Mouse (Mus musculus) intestine, embryonic 16.5 days (tissue): ENCODE measurements around the gene Cntn2. TPM values are rescaled to one million over a fixed set of nuclear protein-coding genes. Genes with fewer than 3 reads are reported as not detected.
"Not testable (repeated sequence)": the region's sequence is repeated elsewhere in the genome, so short reads cannot be mapped to it uniquely, and the experiment has no call there.

ENCODE experiments used
- ATAC-seq: fragments of 200-750 bp; cut with Nextera tagmentation; 2 replicates; pipeline ENCODE4 v1.8.0; 2017; ENCODE audit warnings: moderate TSS enrichment, moderate library complexity
- H3K27ac ChIP-seq: fragments of 300-500 bp; sonication (generic); 2 replicates; pipeline ENCODE4 v1.5.1; 2014; ENCODE audit warnings: mild to moderate bottlenecking, low read length
- H3K27me3 ChIP-seq: fragments of 300-500 bp; sonication (generic); replicated peaks from 2 replicates; pipeline ENCODE4 v1.6.1; 2014; ENCODE audit warnings: low read length, control low read depth, mixed read lengths; ENCODE audit not compliant: control insufficient read depth, insufficient read depth
- H3K36me3 ChIP-seq: fragments of 300-500 bp; sonication (generic); 2 replicates; pipeline ENCODE4 v1.6.1; 2014; ENCODE audit warnings: low read length, control low read depth; ENCODE audit not compliant: control insufficient read depth, insufficient read depth
- H3K4me1 ChIP-seq: fragments of 300-500 bp; sonication (generic); 2 replicates; pipeline ENCODE4 v1.6.1; 2014; ENCODE audit warnings: low read length, control low read depth, mixed read lengths; ENCODE audit not compliant: control insufficient read depth, insufficient read depth
- H3K4me2 ChIP-seq: fragments of 300-500 bp; sonication (generic); 2 replicates; pipeline ENCODE4 v1.6.1; 2014; ENCODE audit warnings: low read depth, low read length, control low read depth
- H3K4me3 ChIP-seq: fragments of 300-500 bp; sonication (generic); 2 replicates; pipeline ENCODE4 v1.5.1; 2014; ENCODE audit warnings: mild to moderate bottlenecking, low read length
- H3K9ac ChIP-seq: fragments of 300-500 bp; sonication (generic); 2 replicates; pipeline ENCODE4 v1.6.1; 2014; ENCODE audit warnings: low read depth, low read length
- H3K9me3 ChIP-seq: fragments of 300-500 bp; sonication (generic); 2 replicates; pipeline ENCODE4 v1.6.1; 2016; ENCODE audit warnings: low read length, control low read depth; ENCODE audit not compliant: control insufficient read depth
- WGBS: fragments of 180-500 bp; shearing (Covaris S2); extraction: QIAGEN DNeasy Blood & Tissue Kit; methylation state at CpG from one replicate; pipeline ENCODE4 v1.1.7; 2014; 5-methylcytosine and 5-hydroxymethylcytosine counted together
- polyA plus RNA-seq: library from polyadenylated mRNA; unstranded; fragments of >200 nt; fragmentation: Nextera tagmentation; extraction: Ambion mirVana; gene quantifications from 2 replicates; pipeline ENCODE4 v1.2.1, GENCODE M21; 2015

Cntn2 gene
- polyA plus RNA-seq, 1 experiment from 2014 or later: 0.27 TPM

- H3K27ac ChIP-seq: no peak overlapping the region
- H3K4me3 ChIP-seq: no peak overlapping the region
- no peaks in the 10 kb centered on the region for H3K27me3 ChIP-seq
- H3K4me2 ChIP-seq: no peak overlapping the region
- ATAC-seq: no peak
- H3K9ac ChIP-seq: no peak overlapping the region
- 68% methylated on average over 1 of the region's 1 CpGs for WGBS
- no peaks in the 10 kb centered on the region for H3K9me3 ChIP-seq
- peaks cover 9% of the 10 kb centered on the region; the same call in 1 of the 2 replicates for H3K4me1 ChIP-seq
- H3K36me3 ChIP-seq: no peaks in the 10 kb centered on the region
Measured at GRCm38 (mm10) chr1:132474496-132474895, 68.6 kb downstream of the Cntn2 start.

DNA sequence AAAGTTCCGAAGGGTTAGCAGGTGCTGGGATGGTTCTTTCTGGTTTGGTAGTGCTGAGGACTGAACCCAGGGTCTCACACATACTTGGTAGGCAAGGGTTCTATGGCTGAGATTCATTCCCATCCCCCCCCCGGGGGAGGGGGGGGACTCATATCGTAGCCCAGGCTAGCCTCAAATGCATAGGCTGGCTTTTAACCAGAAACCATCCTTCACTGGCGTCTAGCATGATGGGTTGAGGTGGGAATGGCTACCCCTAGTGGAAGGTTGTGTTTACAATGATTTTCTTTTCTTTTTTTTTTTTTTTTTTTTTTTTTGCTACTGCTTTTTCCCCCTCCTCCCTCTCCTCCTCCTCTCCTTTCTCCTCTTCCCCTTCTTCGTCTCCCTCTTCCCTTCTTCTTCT is 70.5 kb downstream of the Cntn2 start:
- Histone ChIP-seq H3K36me3 (no peaks in the 10 kb centered on the region), H3K4me2 (no peak overlapping the region), H3K4me1 (no peaks in the 10 kb centered on the region), H3K9ac (no peak overlapping the region), H3K9me3 (no peaks in the 10 kb centered on the region), H3K4me3 (no peak overlapping the region), H3K27me3 (no peaks in the 10 kb centered on the region), H3K27ac (no peak overlapping the region)
- ATAC-seq: no peak
- WGBS: 49% methylated on average over 5 of the region's 5 CpGs

GRCm38 (mm10) chr1:132471499-132471898 is 71.6 kb downstream of the Cntn2 start:
- no peak for ATAC-seq
- H3K9ac ChIP-seq: no peak overlapping the region
- H3K4me3 ChIP-seq: no peak overlapping the region
- H3K4me2 ChIP-seq: no peak overlapping the region
- no peaks in the 10 kb centered on the region for H3K36me3 ChIP-seq
- H3K9me3 ChIP-seq: no peaks in the 10 kb centered on the region
- no peaks in the 10 kb centered on the region for H3K4me1 ChIP-seq
- WGBS: 86% methylated on average over 5 of the region's 5 CpGs
- H3K27me3 ChIP-seq: no peaks in the 10 kb centered on the region
- H3K27ac ChIP-seq: no peak overlapping the region

GRCm38 (mm10) chr1:132471032-132471431 is 72.0 kb downstream of the Cntn2 start:
- ATAC-seq: no peak
- Histone ChIP-seq H3K36me3 (no peaks in the 10 kb centered on the region), H3K9ac (no peak overlapping the region), H3K4me3 (no peak overlapping the region), H3K9me3 (no peaks in the 10 kb centered on the region), H3K4me2 (no peak overlapping the region), H3K27me3 (no peaks in the 10 kb centered on the region), H3K4me1 (no peaks in the 10 kb centered on the region), H3K27ac (no peak overlapping the region)
- 94% methylated on average over 2 of the region's 2 CpGs for WGBS

- H3K4me1 ChIP-seq, H3K4me3 ChIP-seq, H3K9ac ChIP-seq, H3K4me2 ChIP-seq, H3K9me3 ChIP-seq, ATAC-seq, H3K27me3 ChIP-seq, H3K27ac ChIP-seq, H3K36me3 ChIP-seq: not testable (repeated sequence)
- 94% methylated on average over 1 of the region's 1 CpGs for WGBS
Measured at GRCm38 (mm10) chr1:132470031-132470430, 73.0 kb downstream of the Cntn2 start.

GRCm38 (mm10) chr1:132469519-132469918 is 73.5 kb downstream of the Cntn2 start:
- H3K9ac ChIP-seq: no peak overlapping the region
- no peak overlapping the region for H3K4me2 ChIP-seq
- H3K27me3 ChIP-seq: no peaks in the 10 kb centered on the region
- H3K27ac ChIP-seq: no peak overlapping the region
- no peaks in the 10 kb centered on the region for H3K4me1 ChIP-seq
- 92% methylated on average over 7 of the region's 7 CpGs for WGBS
- H3K36me3 ChIP-seq: no peaks in the 10 kb centered on the region
- ATAC-seq: no peak
- H3K4me3 ChIP-seq: no peak overlapping the region
- H3K9me3 ChIP-seq: no peaks in the 10 kb centered on the region

GRCm38 (mm10) chr1:132468926-132469325 is 74.1 kb downstream of the Cntn2 start:
- ATAC-seq: no peak
- Histone ChIP-seq H3K4me1 (no peaks in the 10 kb centered on the region), H3K4me2 (no peak overlapping the region), H3K9me3 (no peaks in the 10 kb centered on the region), H3K27me3 (no peaks in the 10 kb centered on the region), H3K4me3 (no peak overlapping the region), H3K9ac (no peak overlapping the region), H3K36me3 (no peaks in the 10 kb centered on the region), H3K27ac (0 out of 2 replicates have a peak overlapping the region, but pooled peaks have one; percentile 23)

- Histone ChIP-seq H3K9me3 (no peaks in the 10 kb centered on the region), H3K27ac (no peak overlapping the region), H3K36me3 (no peaks in the 10 kb centered on the region), H3K9ac (no peak overlapping the region), H3K4me3 (no peak overlapping the region), H3K4me1 (no peaks in the 10 kb centered on the region), H3K27me3 (no peaks in the 10 kb centered on the region), H3K4me2 (no peak overlapping the region)
- 81% methylated on average over 5 of the region's 5 CpGs for WGBS
- no peak for ATAC-seq
Measured at GRCm38 (mm10) chr1:132464651-132465050, 78.4 kb downstream of the Cntn2 start.

Other genes with a start within 250 kb of the Cntn2 start
- 0.09 and 0.33 TPM in 2 replicates for gene Klhdc8a, start 244.6 kb downstream of the Cntn2 start, polyA plus RNA-seq
- gene Nuak2, start 227.1 kb downstream of the Cntn2 start, polyA plus RNA-seq: 4.6 and 5.6 TPM in 2 replicates
- gene Tmcc2, start 152.0 kb downstream of the Cntn2 start, polyA plus RNA-seq: 9.4 and 12.2 TPM in 2 replicates
- gene Dstyk, start 125.7 kb downstream of the Cntn2 start, polyA plus RNA-seq: 6.2 and 6.3 TPM in 2 replicates
- 36.5 and 36.9 TPM in 2 replicates for gene Rbbp5, start 65.9 kb downstream of the Cntn2 start, polyA plus RNA-seq
- gene Tmem81, start 37.0 kb downstream of the Cntn2 start, polyA plus RNA-seq: 1.4 and 1.7 TPM in 2 replicates
- 2.0 and 2.3 TPM in 2 replicates for gene Nfasc, start 198.5 kb upstream of the Cntn2 start, polyA plus RNA-seq